1 mouse cellular context compared by ENCODE assay signal in the genomic region with DNA sequence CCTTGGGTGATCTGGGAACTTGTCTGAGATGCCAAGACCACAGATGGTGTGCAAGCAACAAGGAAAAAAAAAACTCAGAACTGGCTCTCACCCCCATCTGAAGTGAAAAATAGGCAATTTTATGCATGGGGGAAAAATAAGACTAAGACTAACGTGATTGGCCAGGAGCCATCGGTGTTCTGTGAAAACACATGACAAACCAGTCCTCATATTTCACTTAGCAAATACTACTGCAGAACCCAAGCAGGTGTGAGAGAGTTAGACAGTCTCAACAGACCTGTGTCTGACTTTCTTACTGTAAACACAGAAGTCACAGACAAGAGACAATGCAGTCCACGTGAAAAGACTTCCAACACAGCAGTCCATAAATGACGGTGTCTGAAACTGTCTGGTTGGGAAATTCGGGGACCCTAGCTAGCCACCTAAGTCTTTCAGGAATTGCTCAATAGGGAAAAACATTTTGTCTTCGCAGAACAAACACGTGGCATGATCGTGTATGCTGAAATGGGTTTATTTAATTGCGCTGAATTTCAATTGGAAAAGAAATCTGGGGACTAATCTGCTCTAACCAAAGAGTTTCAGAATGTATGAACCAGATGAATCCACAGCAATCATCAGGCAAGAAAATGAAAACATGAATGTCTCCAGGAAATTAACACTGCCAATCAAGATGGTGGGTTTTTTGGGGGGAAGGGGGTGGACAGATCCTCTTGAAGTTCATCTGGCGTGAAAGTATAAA.
TF ChIP-seq lines count a peak whose summit lies in the region.

No protein-coding gene starts in this region.

TF ChIP-seq in CH12.LX, 34 proteins besides CTCF, POLR2A, EP300 and RAD21 (continued from another document):
- TF ChIP-seq ZMIZ1 (IDR thresholded peaks at IDR 0.05; ENCODE audit: low read depth, low read length), result no peak
- TF ChIP-seq BHLHE40 (IDR thresholded peaks at IDR 0.05; ENCODE audit: low read depth, low read length), result peak; percentile 39; the same call in 1 of the 2 replicates
- TF ChIP-seq MEF2A (IDR thresholded peaks at IDR 0.05; ENCODE audit: borderline replicate concordance, low read depth, low read length), result no peak
- TF ChIP-seq JUN (IDR thresholded peaks at IDR 0.05; ENCODE audit: insufficient read depth, low read depth, low read length), result no peak
- no peak for TF ChIP-seq UBTF (IDR thresholded peaks at IDR 0.05; ENCODE audit: low read depth, low read length)
- no peak for TF ChIP-seq USF2 (conservative IDR thresholded peaks at IDR 0.05; ENCODE audit: low read depth, low read length)
- no peak for TF ChIP-seq GABPA (IDR thresholded peaks at IDR 0.05; ENCODE audit: insufficient replicate concordance, low read depth, low read length)
- TF ChIP-seq TBP (conservative IDR thresholded peaks at IDR 0.05; ENCODE audit: low read depth, low read length), result no peak
